Mouse (Mus musculus): ENCODE measurements around the gene Fpr2.
A peak's percentile ranks its signal among the peaks of the same experiment; 100 is the strongest.
"Not testable (repeated sequence)": the region's sequence is repeated elsewhere in the genome, so short reads cannot be mapped to it uniquely, and the experiment has no call there.

Fpr2 gene

DNA sequence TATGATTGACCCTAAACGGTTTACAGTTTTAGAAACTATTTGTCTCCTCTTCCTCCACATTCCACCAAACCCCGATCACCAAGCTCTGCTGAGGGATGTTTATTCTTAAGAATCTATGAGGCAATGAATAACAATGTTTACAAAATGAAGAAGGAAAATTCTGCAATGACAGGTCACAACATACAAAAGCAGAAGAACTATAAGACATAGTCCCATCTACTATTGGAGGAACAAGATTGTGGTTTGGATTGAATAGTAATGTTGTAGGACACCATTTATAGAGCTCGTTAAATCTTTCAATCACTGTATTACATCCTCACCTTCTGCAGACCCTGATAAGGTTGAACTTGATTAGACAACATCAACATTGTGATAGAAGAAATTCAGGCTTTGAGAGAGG, 5.0 kb upstream of the Fpr2 start:
- no peak for DNase-seq (ENCODE audit: low read depth, low spot score)

DNA sequence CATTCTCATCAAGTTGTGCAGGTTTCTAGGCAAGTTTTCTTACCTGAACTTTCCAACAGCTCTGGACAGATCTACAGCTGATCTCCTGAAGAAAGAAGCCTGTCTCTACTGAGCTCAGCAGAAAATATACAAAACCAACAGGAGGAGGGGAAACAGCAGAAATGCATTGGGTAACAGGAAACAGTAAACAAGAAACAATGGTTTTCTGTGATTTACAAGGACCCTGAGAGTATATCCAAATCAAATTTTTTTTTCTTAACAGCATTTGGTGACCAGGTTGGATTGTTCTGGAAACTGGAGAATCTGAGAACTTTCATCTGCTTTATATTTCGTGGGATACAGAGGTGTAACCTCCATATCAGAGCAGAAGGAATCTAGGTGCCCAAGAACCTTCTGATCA, 3.8 kb upstream of the Fpr2 start, which contains the start of gene Fpr1:
TSS of gene Fpr1 (minus strand) at position 101 of the 400 bp plus-strand sequence.
- no peak for DNase-seq (ENCODE audit: low read depth, low spot score)

DNA sequence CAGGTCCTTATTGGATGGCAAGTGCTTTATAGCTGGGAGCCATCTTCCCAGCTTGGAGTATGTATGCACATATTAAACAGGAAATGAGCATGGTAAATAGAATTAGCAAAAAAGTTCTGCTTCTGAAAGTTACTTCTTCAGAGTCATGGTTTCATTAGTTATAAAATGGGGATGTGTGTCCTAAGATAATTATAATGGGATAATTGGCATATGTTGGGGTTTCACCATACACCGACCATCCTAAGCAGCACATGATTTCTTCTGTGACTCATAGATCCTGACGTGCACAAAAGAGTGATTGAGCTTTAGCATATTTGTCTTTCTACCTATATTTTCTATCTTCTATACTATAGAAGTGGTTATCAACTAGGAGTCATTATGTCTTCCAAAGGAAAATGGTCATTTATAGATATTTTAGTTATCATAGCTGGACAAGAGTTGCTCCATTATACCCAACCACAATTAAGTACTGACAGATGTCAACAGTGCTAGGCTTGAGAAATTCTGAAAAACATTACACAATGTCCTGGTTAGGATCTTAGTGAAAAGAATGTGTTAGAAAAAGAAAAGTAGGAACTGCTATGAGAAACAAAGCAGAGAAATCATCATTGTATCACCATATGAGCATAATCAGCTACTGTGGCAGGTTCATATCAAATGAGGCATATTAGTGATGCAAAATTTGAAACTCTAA, 2.3 kb downstream of the Fpr2 start:
- no peak for DNase-seq (ENCODE audit: low read depth, low spot score)

DNA sequence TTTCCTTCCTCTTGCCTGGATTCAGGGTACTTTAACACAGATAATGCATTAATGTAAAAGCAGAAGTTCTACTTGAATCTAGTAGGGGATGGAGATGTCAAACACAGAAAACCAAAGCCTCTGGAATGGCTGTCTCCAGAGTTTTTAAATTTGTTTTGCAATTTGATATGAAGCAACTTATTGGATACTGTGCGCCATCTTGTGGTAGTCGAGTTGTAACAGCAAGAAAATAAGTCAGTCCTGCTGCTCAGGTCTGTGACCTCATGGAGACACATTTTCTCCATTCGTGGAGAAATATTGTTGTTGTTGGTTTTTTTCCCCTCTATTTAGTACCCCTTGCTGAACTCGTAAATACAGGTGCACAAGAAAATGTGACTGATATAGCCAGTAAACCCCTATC, 8.4 kb downstream of the Fpr2 start:
- DNase-seq (ENCODE audit: low read depth, low spot score), result no peak

DNA sequence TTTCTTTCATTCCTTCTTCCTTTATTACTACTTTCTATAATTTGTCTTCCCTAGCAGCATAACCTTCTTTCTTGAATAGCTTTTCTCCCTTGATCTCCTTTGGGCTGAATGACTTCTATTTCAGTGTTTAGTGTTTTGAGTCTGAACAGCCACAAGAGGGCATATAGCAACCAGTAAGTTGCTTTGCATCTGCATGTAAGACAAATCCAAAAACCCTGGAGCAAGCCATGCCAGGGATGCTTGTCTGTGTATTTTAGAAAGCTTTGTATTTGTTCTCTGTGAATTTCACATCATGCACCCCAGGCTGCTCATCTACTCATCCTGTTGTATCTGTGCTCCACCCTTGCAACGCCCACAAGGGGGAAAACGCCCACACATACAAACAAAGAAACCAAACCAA, 11.6 kb downstream of the Fpr2 start:
- no peak for DNase-seq (ENCODE audit: low read depth, low spot score)

DNA sequence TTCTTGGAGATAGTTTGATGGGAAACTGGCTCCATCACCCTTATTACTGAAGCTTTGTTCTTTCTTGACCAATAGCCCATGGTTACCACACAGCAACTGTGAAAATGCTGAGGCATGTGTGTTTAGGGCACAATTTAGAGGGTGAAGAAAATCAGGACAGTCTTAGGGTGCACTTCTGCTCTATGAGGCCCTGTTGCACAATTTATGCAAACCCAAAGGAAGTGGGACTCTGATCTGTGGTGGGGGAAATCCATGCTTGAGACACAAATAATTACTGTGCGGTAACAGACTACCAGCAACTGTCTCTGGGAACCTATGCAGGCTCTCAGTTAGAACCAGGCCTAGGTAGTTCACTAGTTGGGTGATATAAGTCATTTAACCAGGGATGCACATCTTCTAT, 13.1 kb downstream of the Fpr2 start:
- DNase-seq (ENCODE audit: low read depth, low spot score), result no peak

DNA sequence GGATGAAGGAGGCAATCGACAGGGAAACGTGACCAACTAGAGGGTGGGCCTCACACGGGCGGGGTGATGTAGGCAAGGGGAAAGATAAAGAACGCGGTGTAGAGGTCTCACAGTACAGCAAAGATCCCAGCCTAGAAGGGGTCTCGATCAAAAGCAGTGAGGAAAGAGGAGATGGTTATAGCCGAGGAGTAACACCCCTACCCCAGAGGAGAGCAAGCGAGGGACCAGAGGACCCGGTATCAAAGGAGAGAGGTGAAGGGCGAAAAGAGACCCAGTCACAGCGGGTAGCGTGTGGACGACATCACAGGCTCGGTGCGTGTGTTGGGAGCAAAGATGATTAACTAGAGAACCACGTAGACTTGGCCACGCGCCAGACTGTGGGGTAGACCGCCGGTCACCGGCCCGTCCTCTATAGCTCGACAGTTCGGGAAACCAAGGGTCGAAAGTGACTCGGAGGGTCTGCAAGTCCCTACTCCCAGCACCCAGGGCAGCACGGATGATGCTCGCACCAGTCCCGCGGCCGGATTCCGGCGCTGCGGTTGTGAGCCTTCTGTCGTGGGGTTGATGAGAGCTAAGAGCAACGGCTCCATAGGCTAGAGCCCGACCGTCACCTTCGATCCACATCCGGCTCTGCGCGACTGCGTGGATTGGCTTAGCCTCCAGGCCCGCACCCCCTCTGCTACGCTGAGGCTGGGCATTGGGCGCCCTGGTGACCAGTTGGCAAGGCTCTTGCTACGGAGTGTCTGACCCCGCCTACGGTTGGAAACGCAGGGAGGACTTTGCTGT, 22.2 kb downstream of the Fpr2 start:
- peak; percentile 55 for DNase-seq (ENCODE audit: low read depth, low spot score)

DNA sequence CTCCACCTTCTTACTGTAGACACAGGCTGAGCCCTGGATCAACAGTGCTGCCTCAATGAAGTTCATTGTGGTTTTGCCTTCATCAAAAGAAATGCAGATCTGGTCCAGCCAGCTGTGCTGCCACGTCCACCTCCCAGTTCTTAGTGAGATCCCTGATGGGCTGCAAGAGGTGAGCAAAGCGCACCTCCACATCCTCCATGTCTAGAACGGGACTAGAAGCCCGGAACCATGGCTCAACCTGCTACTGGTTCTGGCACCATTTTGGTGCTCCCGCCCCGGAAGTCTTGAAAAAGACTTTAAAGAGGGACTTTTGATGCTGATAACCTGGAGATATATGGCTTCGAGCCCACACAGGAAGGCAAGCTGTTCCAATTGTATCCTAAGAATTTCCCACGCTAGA, 25.0 kb downstream of the Fpr2 start:
- DNase-seq (ENCODE audit: low read depth, low spot score), result not testable (repeated sequence)

DNA sequence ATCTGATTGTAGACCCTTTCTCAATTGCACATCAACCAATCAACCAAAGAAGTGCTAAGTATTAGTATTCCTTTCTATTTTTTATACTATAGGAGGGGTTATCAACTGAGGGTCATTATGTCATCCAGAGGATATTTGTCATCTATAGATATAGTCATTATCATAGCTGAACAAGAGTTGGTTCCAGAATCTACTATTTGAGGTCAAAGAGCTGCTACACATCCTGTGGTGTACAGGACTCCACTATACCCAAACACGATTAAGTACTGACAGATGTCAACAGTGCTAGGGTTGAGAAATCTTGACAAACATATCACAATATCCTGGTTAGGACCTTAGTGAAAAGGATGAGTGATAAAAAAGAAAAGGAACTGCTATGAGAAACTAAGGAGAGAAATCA, 29.8 kb downstream of the Fpr2 start:
- no peak for DNase-seq (ENCODE audit: low read depth, low spot score)

DNA sequence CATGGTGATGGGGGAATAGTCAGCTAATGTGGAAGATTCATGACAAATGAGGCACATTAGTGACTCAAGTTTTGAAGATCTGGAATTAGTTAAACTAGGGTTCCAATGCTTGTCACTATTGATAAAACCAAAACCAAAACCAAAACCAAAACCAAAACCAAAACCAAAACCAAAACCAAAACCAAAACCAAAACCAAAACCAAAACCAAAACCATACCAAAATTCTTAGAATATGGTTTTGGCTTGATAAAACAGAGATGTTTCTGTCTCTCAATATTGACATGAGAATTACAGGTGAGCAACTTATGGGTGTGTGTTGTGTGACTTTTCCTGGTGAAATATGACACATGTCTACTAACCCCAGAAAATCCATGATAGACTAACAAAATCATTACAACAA, 30.2 kb downstream of the Fpr2 start:
- DNase-seq (ENCODE audit: low read depth, low spot score), result no peak
